Mouse (Mus musculus): Measurements from ENCODE around the gene Mpped2. TPM values are rescaled to one million over a fixed set of nuclear protein-coding genes. Genes with fewer than 3 reads are reported as not detected.

Gene Mpped2
- polyA plus RNA-seq, 1 experiment, result not detected

GRCm38 (mm10) chr2:106653261-106653660 lies 39.8 kb upstream of the Mpped2 start:
- Histone ChIP-seq H3K27me3 (ENCODE audit: control insufficient read depth, insufficient read depth, insufficient read length) (no peaks in the 10 kb centered on the region), H3ac (ENCODE audit: control insufficient read depth, insufficient read length, low read depth) (no peak overlapping the region), H3K4me3 (ENCODE audit: insufficient read depth, poor library complexity, severe bottlenecking) (no peak overlapping the region), H3K79me2 (ENCODE audit: control insufficient read depth, insufficient read depth) (no peaks in the 10 kb centered on the region), H3K36me3 (ENCODE audit: control insufficient read depth, insufficient read depth) (no peaks in the 10 kb centered on the region), H3K79me3 (ENCODE audit: low read depth) (no peaks in the 10 kb centered on the region)
- TF ChIP-seq FOSL1 (IDR thresholded peaks at IDR 0.05; ENCODE audit: insufficient read depth, low read length, poor library complexity, severe bottlenecking), result no peak
- no peak for TF ChIP-seq USF1 (IDR thresholded peaks at IDR 0.05; ENCODE audit: low read depth)
- no peak for TF ChIP-seq MYOG (IDR thresholded peaks at IDR 0.05; ENCODE audit: control insufficient read depth, extremely low read depth, insufficient read length)
- no peak for TF ChIP-seq CEBPB (IDR thresholded peaks at IDR 0.05; ENCODE audit: low read depth)
- TF ChIP-seq MYOD1 (IDR thresholded peaks at IDR 0.05; ENCODE audit: control insufficient read depth, insufficient read length, low read depth), result no peak
- TF ChIP-seq CTCF (IDR thresholded peaks at IDR 0.05; ENCODE audit: control insufficient read depth, insufficient read depth, insufficient read length), result no peak
- TF ChIP-seq MAX (IDR thresholded peaks at IDR 0.05), result no peak

- H3K36me3 ChIP-seq (ENCODE audit: control insufficient read depth, insufficient read depth), result no peaks in the 10 kb centered on the region
- no peaks in the 10 kb centered on the region for H3K27me3 ChIP-seq (ENCODE audit: control insufficient read depth, insufficient read depth, insufficient read length)
- no peak for TF ChIP-seq FOSL1 (IDR thresholded peaks at IDR 0.05; ENCODE audit: insufficient read depth, low read length, poor library complexity, severe bottlenecking)
- TF ChIP-seq MYOD1 (IDR thresholded peaks at IDR 0.05; ENCODE audit: control insufficient read depth, insufficient read length, low read depth), result no peak
- no peak for TF ChIP-seq MAX (IDR thresholded peaks at IDR 0.05)
- TF ChIP-seq CTCF (IDR thresholded peaks at IDR 0.05; ENCODE audit: control insufficient read depth, insufficient read depth, insufficient read length), result no peak
- TF ChIP-seq MYOG (IDR thresholded peaks at IDR 0.05; ENCODE audit: control insufficient read depth, extremely low read depth, insufficient read length), result no peak
- no peak for TF ChIP-seq CEBPB (IDR thresholded peaks at IDR 0.05; ENCODE audit: low read depth)
- no peak for TF ChIP-seq USF1 (IDR thresholded peaks at IDR 0.05; ENCODE audit: low read depth)
Observed at GRCm38 (mm10) chr2:106655271-106655670, 37.8 kb upstream of the Mpped2 start.

GRCm38 (mm10) chr2:106665271-106665670 lies 27.8 kb upstream of the Mpped2 start:
- no peak overlapping the region for H3K4me3 ChIP-seq (ENCODE audit: insufficient read depth, poor library complexity, severe bottlenecking)
- H3K79me3 ChIP-seq (ENCODE audit: low read depth), result no peaks in the 10 kb centered on the region
- H3K79me2 ChIP-seq (ENCODE audit: control insufficient read depth, insufficient read depth), result no peaks in the 10 kb centered on the region
- TF ChIP-seq USF1 (IDR thresholded peaks at IDR 0.05; ENCODE audit: low read depth), result no peak
- no peak overlapping the region for H3ac ChIP-seq (ENCODE audit: control insufficient read depth, insufficient read length, low read depth)
- H3K27me3 ChIP-seq (ENCODE audit: control insufficient read depth, insufficient read depth, insufficient read length), result no peaks in the 10 kb centered on the region
- H3K36me3 ChIP-seq (ENCODE audit: control insufficient read depth, insufficient read depth), result no peaks in the 10 kb centered on the region

More at GRCm38 (mm10) chr2:106655271-106655670, 37.8 kb upstream of the Mpped2 start:
- Histone ChIP-seq H3K79me2 (ENCODE audit: control insufficient read depth, insufficient read depth) (no peaks in the 10 kb centered on the region), H3K4me3 (ENCODE audit: insufficient read depth, poor library complexity, severe bottlenecking) (no peak overlapping the region), H3K79me3 (ENCODE audit: low read depth) (no peaks in the 10 kb centered on the region), H3ac (ENCODE audit: control insufficient read depth, insufficient read length, low read depth) (no peak overlapping the region)

- no peak overlapping the region for H3K4me3 ChIP-seq (ENCODE audit: insufficient read depth, poor library complexity, severe bottlenecking)
- no peaks in the 10 kb centered on the region for H3K36me3 ChIP-seq (ENCODE audit: control insufficient read depth, insufficient read depth)
- no peaks in the 10 kb centered on the region for H3K27me3 ChIP-seq (ENCODE audit: control insufficient read depth, insufficient read depth, insufficient read length)
- H3K79me3 ChIP-seq (ENCODE audit: low read depth), result no peaks in the 10 kb centered on the region
- H3ac ChIP-seq (ENCODE audit: control insufficient read depth, insufficient read length, low read depth), result no peak overlapping the region
- no peak for TF ChIP-seq CTCF (IDR thresholded peaks at IDR 0.05; ENCODE audit: control insufficient read depth, insufficient read depth, insufficient read length)
- TF ChIP-seq USF1 (IDR thresholded peaks at IDR 0.05; ENCODE audit: low read depth), result no peak
- no peak for TF ChIP-seq MYOG (IDR thresholded peaks at IDR 0.05; ENCODE audit: control insufficient read depth, extremely low read depth, insufficient read length)
- TF ChIP-seq MAX (IDR thresholded peaks at IDR 0.05), result no peak
- TF ChIP-seq FOSL1 (IDR thresholded peaks at IDR 0.05; ENCODE audit: insufficient read depth, low read length, poor library complexity, severe bottlenecking), result no peak
- no peak for TF ChIP-seq CEBPB (IDR thresholded peaks at IDR 0.05; ENCODE audit: low read depth)
- TF ChIP-seq MYOD1 (IDR thresholded peaks at IDR 0.05; ENCODE audit: control insufficient read depth, insufficient read length, low read depth), result no peak
- H3K79me2 ChIP-seq (ENCODE audit: control insufficient read depth, insufficient read depth), result no peaks in the 10 kb centered on the region
Observed at GRCm38 (mm10) chr2:106674319-106674718, 18.8 kb upstream of the Mpped2 start.

GRCm38 (mm10) chr2:106677449-106677848 lies 15.6 kb upstream of the Mpped2 start:
- H3K79me2 ChIP-seq (ENCODE audit: control insufficient read depth, insufficient read depth), result no peaks in the 10 kb centered on the region
- no peak overlapping the region for H3ac ChIP-seq (ENCODE audit: control insufficient read depth, insufficient read length, low read depth)
- no peak overlapping the region for H3K4me3 ChIP-seq (ENCODE audit: insufficient read depth, poor library complexity, severe bottlenecking)
- no peaks in the 10 kb centered on the region for H3K27me3 ChIP-seq (ENCODE audit: control insufficient read depth, insufficient read depth, insufficient read length)
- no peaks in the 10 kb centered on the region for H3K79me3 ChIP-seq (ENCODE audit: low read depth)
- TF ChIP-seq MAX (IDR thresholded peaks at IDR 0.05) (no peak), MYOD1 (IDR thresholded peaks at IDR 0.05; ENCODE audit: control insufficient read depth, insufficient read length, low read depth) (no peak), CEBPB (IDR thresholded peaks at IDR 0.05; ENCODE audit: low read depth) (no peak), FOSL1 (IDR thresholded peaks at IDR 0.05; ENCODE audit: insufficient read depth, low read length, poor library complexity, severe bottlenecking) (no peak), USF1 (IDR thresholded peaks at IDR 0.05; ENCODE audit: low read depth) (no peak), MYOG (IDR thresholded peaks at IDR 0.05; ENCODE audit: control insufficient read depth, extremely low read depth, insufficient read length) (no peak), CTCF (IDR thresholded peaks at IDR 0.05; ENCODE audit: control insufficient read depth, insufficient read depth, insufficient read length) (no peak)
- no peaks in the 10 kb centered on the region for H3K36me3 ChIP-seq (ENCODE audit: control insufficient read depth, insufficient read depth)

- H3K79me3 ChIP-seq (ENCODE audit: low read depth), result no peaks in the 10 kb centered on the region
- no peaks in the 10 kb centered on the region for H3K79me2 ChIP-seq (ENCODE audit: control insufficient read depth, insufficient read depth)
- H3K27me3 ChIP-seq (ENCODE audit: control insufficient read depth, insufficient read depth, insufficient read length), result no peaks in the 10 kb centered on the region
- TF ChIP-seq USF1 (IDR thresholded peaks at IDR 0.05; ENCODE audit: low read depth) (no peak), MYOG (IDR thresholded peaks at IDR 0.05; ENCODE audit: control insufficient read depth, extremely low read depth, insufficient read length) (no peak), CTCF (IDR thresholded peaks at IDR 0.05; ENCODE audit: control insufficient read depth, insufficient read depth, insufficient read length) (no peak), FOSL1 (IDR thresholded peaks at IDR 0.05; ENCODE audit: insufficient read depth, low read length, poor library complexity, severe bottlenecking) (no peak), MYOD1 (IDR thresholded peaks at IDR 0.05; ENCODE audit: control insufficient read depth, insufficient read length, low read depth) (no peak), MAX (IDR thresholded peaks at IDR 0.05) (no peak), CEBPB (IDR thresholded peaks at IDR 0.05; ENCODE audit: low read depth) (no peak)
- no peaks in the 10 kb centered on the region for H3K36me3 ChIP-seq (ENCODE audit: control insufficient read depth, insufficient read depth)
- no peak overlapping the region for H3ac ChIP-seq (ENCODE audit: control insufficient read depth, insufficient read length, low read depth)
- no peak overlapping the region for H3K4me3 ChIP-seq (ENCODE audit: insufficient read depth, poor library complexity, severe bottlenecking)
Observed at GRCm38 (mm10) chr2:106679720-106680455, 13.2 kb upstream of the Mpped2 start.
